Mouse (Mus musculus) forebrain, postnatal 0 days (tissue): ENCODE data around the gene Tmcc3. TPM values are rescaled to one million over a fixed set of nuclear protein-coding genes. Genes with fewer than 3 reads are reported as not detected.

Experiments used
- ATAC-seq: fragments of 200-750 bp; cut with Nextera tagmentation; 2 replicates; pipeline ENCODE4 v1.8.0; 2017; ENCODE audit warnings: mild to moderate bottlenecking, moderate library complexity
- DNase-seq: peaks from one replicate; pipeline ENCODE4 v3.0.0-alpha.2; 2015
- H3K27ac ChIP-seq: fragments of 300-500 bp; sonication (generic); 2 replicates; pipeline ENCODE4 v1.5.1; 2014; ENCODE audit warnings: low read depth, mild to moderate bottlenecking, antibody characterized with exemption, low read length, moderate library complexity, mixed read lengths
- H3K27me3 ChIP-seq: fragments of 300-500 bp; sonication (generic); 2 replicates; pipeline ENCODE4 v1.6.1; 2014; ENCODE audit warnings: mild to moderate bottlenecking, low read length, mixed read lengths; ENCODE audit not compliant: insufficient read depth
- H3K36me3 ChIP-seq: fragments of 300-500 bp; sonication (generic); 2 replicates; pipeline ENCODE4 v1.6.1; 2014; ENCODE audit warnings: mild to moderate bottlenecking, moderate library complexity; ENCODE audit not compliant: insufficient read depth
- H3K4me1 ChIP-seq: fragments of 300-500 bp; sonication (generic); 2 replicates; pipeline ENCODE4 v1.6.1; 2014; ENCODE audit warnings: antibody characterized with exemption; ENCODE audit not compliant: insufficient read depth
- H3K4me2 ChIP-seq: fragments of 300-500 bp; sonication (generic); 2 replicates; pipeline ENCODE4 v1.6.1; 2014; ENCODE audit warnings: low read depth, mild to moderate bottlenecking, moderate library complexity
- H3K4me3 ChIP-seq: fragments of 300-500 bp; sonication (generic); 2 replicates; pipeline ENCODE4 v1.5.1; 2014; ENCODE audit warnings: low read depth, low read length, mixed read lengths
- H3K9ac ChIP-seq: fragments of 300-500 bp; sonication (generic); 2 replicates; pipeline ENCODE4 v1.6.1; 2014; ENCODE audit warnings: mild to moderate bottlenecking
- H3K9me3 ChIP-seq: fragments of 300-500 bp; sonication (generic); 2 replicates; pipeline ENCODE4 v1.6.1; 2016; ENCODE audit warnings: low read length
- CTCF ChIP-seq: sonication (generic); IDR thresholded peaks from 2 replicates; pipeline ENCODE4 v1.5.1; 2016; ENCODE audit warnings: antibody characterized with exemption, control low read depth, low read depth
- WGBS: fragments of 180-500 bp; shearing (Covaris S2); extraction: QIAGEN DNeasy Blood & Tissue Kit; methylation state at CpG from one replicate; pipeline ENCODE4 v1.1.7; 2014; 5-methylcytosine and 5-hydroxymethylcytosine counted together
- polyA plus RNA-seq: library from polyadenylated mRNA; unstranded; fragments of >200 nt; fragmentation: Nextera tagmentation; extraction: Ambion mirVana; gene quantifications from 2 replicates; pipeline ENCODE4 v1.2.1, GENCODE M21; 2015
- total RNA-seq: library from RNA; depleted of rRNA; stranded (reverse); fragments of >200 nt; gene quantifications from 2 replicates; pipeline ENCODE4 v1.2.3, GENCODE M21; 2014

The Tmcc3 gene
- total and polyA plus RNA-seq, 2 experiments from 2014 or later: 7.5 to 10.2 TPM

GRCm38 (mm10) chr10:94479646-94480045, 167.9 kb downstream of the Tmcc3 start:
- 86% methylated on average over 13 of the region's 13 CpGs for WGBS
- no peaks in the 10 kb centered on the region for H3K4me1 ChIP-seq
- ATAC-seq: no peak
- H3K27ac ChIP-seq: no peak overlapping the region
- H3K4me2 ChIP-seq: no peak overlapping the region
- no peaks in the 10 kb centered on the region for H3K36me3 ChIP-seq
- DNase-seq: no peak
- 0 out of 2 replicates have a peak, but pooled peaks cover 5% of the 10 kb centered on the region for H3K9me3 ChIP-seq
- no peak overlapping the region for H3K9ac ChIP-seq
- no peak for TF ChIP-seq CTCF
- H3K4me3 ChIP-seq: no peak overlapping the region
- H3K27me3 ChIP-seq: no peaks in the 10 kb centered on the region

- no peak for TF ChIP-seq CTCF
- WGBS: 69% methylated on average over 13 of the region's 13 CpGs
Observed at GRCm38 (mm10) chr10:94480380-94481101, 168.8 kb downstream of the Tmcc3 start.

GRCm38 (mm10) chr10:94481613-94482012, 169.9 kb downstream of the Tmcc3 start:
- H3K4me2 ChIP-seq: no peak overlapping the region
- ATAC-seq: no peak

More at GRCm38 (mm10) chr10:94480380-94481101, 168.8 kb downstream of the Tmcc3 start:
- Histone ChIP-seq H3K27ac (no peak overlapping the region), H3K4me2 (no peak overlapping the region), H3K9ac (no peak overlapping the region), H3K4me3 (no peak overlapping the region), H3K4me1 (no peaks in the 10 kb centered on the region), H3K27me3 (no peaks in the 10 kb centered on the region), H3K36me3 (no peaks in the 10 kb centered on the region), H3K9me3 (0 out of 2 replicates have a peak, but pooled peaks cover 5% of the 10 kb centered on the region)
- DNase-seq: peak; percentile 50
- no peak for ATAC-seq

GRCm38 (mm10) chr10:94486179-94486578, 174.4 kb downstream of the Tmcc3 start:
- TF ChIP-seq CTCF: no peak
- no peak for ATAC-seq
- no peaks in the 10 kb centered on the region for H3K27me3 ChIP-seq
- no peak overlapping the region for H3K9ac ChIP-seq
- no peaks in the 10 kb centered on the region for H3K36me3 ChIP-seq
- H3K9me3 ChIP-seq: 0 out of 2 replicates have a peak, but pooled peaks cover 5% of the 10 kb centered on the region
- no peak for DNase-seq
- no peak overlapping the region for H3K27ac ChIP-seq
- H3K4me1 ChIP-seq: no peaks in the 10 kb centered on the region
- 72% methylated on average over 2 of the region's 2 CpGs for WGBS
- H3K4me2 ChIP-seq: no peak overlapping the region
- H3K4me3 ChIP-seq: no peak overlapping the region

More at GRCm38 (mm10) chr10:94481613-94482012, 169.9 kb downstream of the Tmcc3 start:
- Histone ChIP-seq H3K4me1 (no peaks in the 10 kb centered on the region), H3K27me3 (no peaks in the 10 kb centered on the region), H3K36me3 (no peaks in the 10 kb centered on the region), H3K9ac (no peak overlapping the region), H3K4me3 (no peak overlapping the region), H3K27ac (no peak overlapping the region), H3K9me3 (0 out of 2 replicates have a peak, but pooled peaks cover 5% of the 10 kb centered on the region)
- TF ChIP-seq CTCF: no peak
- no peak for DNase-seq

GRCm38 (mm10) chr10:94489509-94489908, 177.8 kb downstream of the Tmcc3 start:
- H3K4me3 ChIP-seq: no peak overlapping the region
- no peaks in the 10 kb centered on the region for H3K9me3 ChIP-seq
- H3K27me3 ChIP-seq: no peaks in the 10 kb centered on the region
- DNase-seq (no peak), ATAC-seq (no peak)
- no peak overlapping the region for H3K9ac ChIP-seq
- no peaks in the 10 kb centered on the region for H3K36me3 ChIP-seq
- H3K4me2 ChIP-seq: no peak overlapping the region
- WGBS: 84% methylated on average over 4 of the region's 4 CpGs
- peaks cover 4% of the 10 kb centered on the region; the same call in 1 of the 2 replicates for H3K4me1 ChIP-seq
- no peak for TF ChIP-seq CTCF
- H3K27ac ChIP-seq: no peak overlapping the region

- ATAC-seq (no peak), DNase-seq (no peak)
- H3K4me3 ChIP-seq: no peak overlapping the region
- no peaks in the 10 kb centered on the region for H3K36me3 ChIP-seq
- no peaks in the 10 kb centered on the region for H3K27me3 ChIP-seq
- WGBS: 74% methylated on average over 3 of the region's 3 CpGs
- no peak overlapping the region for H3K9ac ChIP-seq
- TF ChIP-seq CTCF: no peak
- H3K4me2 ChIP-seq: no peak overlapping the region
- no peak overlapping the region for H3K27ac ChIP-seq
- H3K9me3 ChIP-seq: no peaks in the 10 kb centered on the region
- H3K4me1 ChIP-seq: peaks cover 4% of the 10 kb centered on the region; the same call in 1 of the 2 replicates
Observed at GRCm38 (mm10) chr10:94491006-94491405, 179.3 kb downstream of the Tmcc3 start.

- DNase-seq: peak; percentile 84
- H3K4me2 ChIP-seq: peak overlapping the region; percentile 26
- no peak overlapping the region for H3K9ac ChIP-seq
- no peaks in the 10 kb centered on the region for H3K36me3 ChIP-seq
- 8% methylated on average over 8 of the region's 8 CpGs for WGBS
- H3K4me3 ChIP-seq: no peak overlapping the region
- H3K27me3 ChIP-seq: no peaks in the 10 kb centered on the region
- peaks cover 4% of the 10 kb centered on the region; the same call in 1 of the 2 replicates for H3K4me1 ChIP-seq
- TF ChIP-seq CTCF: peak; percentile 29; the same call in 1 of the 2 replicates
- no peaks in the 10 kb centered on the region for H3K9me3 ChIP-seq
- ATAC-seq: peak; percentile 91
- H3K27ac ChIP-seq: peak overlapping the region; percentile 60
Observed at GRCm38 (mm10) chr10:94494403-94494846, 182.7 kb downstream of the Tmcc3 start.
